Comparison of ENCODE assay signal across 14 mouse cellular contexts in the genomic region with DNA sequence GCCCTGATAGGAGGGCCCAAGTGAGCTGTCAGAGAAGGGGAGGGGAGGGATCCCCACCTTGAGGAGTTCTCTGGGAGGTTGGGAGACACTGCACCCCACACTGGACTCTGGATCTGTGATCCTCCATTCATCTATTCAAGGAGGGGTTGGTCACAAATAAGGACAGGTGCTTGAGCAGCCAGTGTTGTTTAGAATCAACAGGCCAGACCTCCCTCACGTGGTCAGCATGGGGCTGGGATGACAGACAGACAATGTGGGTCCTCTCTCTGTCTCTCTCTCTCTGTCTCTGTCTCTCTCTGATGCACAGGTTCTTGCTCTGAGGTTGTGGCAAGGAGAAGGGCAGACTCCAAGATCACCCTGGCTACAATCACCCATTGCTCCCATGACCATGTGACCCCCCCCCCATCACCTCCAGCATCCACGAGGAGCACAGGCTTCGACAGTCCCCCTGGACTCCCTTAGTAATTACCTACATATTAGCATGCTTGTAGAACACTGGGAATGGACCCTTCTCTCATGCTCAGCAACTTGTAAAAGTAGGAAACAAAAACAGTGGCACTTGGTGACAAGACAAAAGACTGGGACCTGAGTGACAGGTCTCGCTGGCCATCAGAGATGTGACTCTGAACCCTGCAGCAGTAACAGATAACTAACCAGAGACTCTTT.
DNase-seq lines count a peak whose midpoint lies in the region; ATAC-seq lines count a peak whose summit lies in the region.
"Had no signal": no experiment of that assay in that cellular context is flagged by ENCODE, and none has a peak within 500 bp of the region (broad histone marks: within the 10 kb centered on the region; RNA-seq: fewer than 3 reads in every experiment).

No protein-coding gene starts in this region.

- 19% methylated on average over 4 of the region's 4 CpGs for WGBS in hindbrain, embryonic 11.5 days
- 11% methylated on average over 4 of the region's 4 CpGs for WGBS in midbrain, embryonic 12.5 days
- WGBS in stomach, embryonic 15.5 days: 43% methylated on average over 4 of the region's 4 CpGs

- peaks cover 63% of the 10 kb centered on the region for H3K4me1 ChIP-seq in hindbrain, embryonic 11.5 days (replicated peaks; ENCODE audit: control insufficient read depth, insufficient read depth, low read length)
- H3K4me1 ChIP-seq in midbrain, embryonic 12.5 days: peaks cover 94% of the 10 kb centered on the region
- H3K4me1 ChIP-seq in stomach, embryonic 15.5 days: peaks cover 48% of the 10 kb centered on the region

- H3K9me3 ChIP-seq in hindbrain, embryonic 11.5 days (ENCODE audit: control insufficient read depth, low read length): no peaks in the 10 kb centered on the region
- H3K9me3 ChIP-seq in midbrain, embryonic 12.5 days: no peaks in the 10 kb centered on the region
- no peaks in the 10 kb centered on the region for H3K9me3 ChIP-seq in stomach, embryonic 15.5 days
- H3K9me3 ChIP-seq: liver, embryonic 13.5 days had no signal

- no peaks in the 10 kb centered on the region for H3K36me3 ChIP-seq in hindbrain, embryonic 11.5 days (ENCODE audit: control insufficient read depth, insufficient read depth, low read length)
- peaks cover 5% of the 10 kb centered on the region; the same call in 1 of the 2 replicates for H3K36me3 ChIP-seq in midbrain, embryonic 12.5 days
- no peaks in the 10 kb centered on the region for H3K36me3 ChIP-seq in stomach, embryonic 15.5 days
- H3K36me3 ChIP-seq: liver, embryonic 13.5 days had no signal

- peak overlapping the region; percentile 99 for H3K27ac ChIP-seq in hindbrain, embryonic 11.5 days (ENCODE audit: low read depth, low read length)
- H3K27ac ChIP-seq in midbrain, embryonic 12.5 days (replicated peaks): peak overlapping the region; percentile 100
- H3K27ac ChIP-seq in stomach, embryonic 15.5 days: peak overlapping the region; percentile 51; the same call in 1 of the 2 replicates
- H3K27ac ChIP-seq: kidney, postnatal 0 days; liver, embryonic 13.5 days had no signal

- no peak overlapping the region for H3K4me3 ChIP-seq in hindbrain, embryonic 11.5 days (ENCODE audit: low read depth, low read length)
- no peak overlapping the region for H3K4me3 ChIP-seq in midbrain, embryonic 12.5 days
- H3K4me3 ChIP-seq in stomach, embryonic 15.5 days (replicated peaks): no peak overlapping the region
- H3K4me3 ChIP-seq: liver, embryonic 13.5 days had no signal

- H3K4me2 ChIP-seq in hindbrain, embryonic 11.5 days (replicated peaks; ENCODE audit: low read depth, low read length): peak overlapping the region; percentile 35; the same call in 1 of the 2 replicates
- peak overlapping the region; percentile 24 for H3K4me2 ChIP-seq in midbrain, embryonic 12.5 days (replicated peaks)
- no peak overlapping the region for H3K4me2 ChIP-seq in stomach, embryonic 15.5 days
- H3K4me2 ChIP-seq: liver, embryonic 13.5 days had no signal

- H3K27me3 ChIP-seq in hindbrain, embryonic 11.5 days (ENCODE audit: control insufficient read depth, insufficient read depth, low read length): no peaks in the 10 kb centered on the region
- no peaks in the 10 kb centered on the region for H3K27me3 ChIP-seq in midbrain, embryonic 12.5 days
- H3K27me3 ChIP-seq in stomach, embryonic 15.5 days (replicated peaks): no peaks in the 10 kb centered on the region

- peak; percentile 2; the same call in 1 of the 2 replicates for ATAC-seq in hindbrain, embryonic 11.5 days (ENCODE audit: low FRiP score)
- no peak for ATAC-seq in midbrain, embryonic 12.5 days (ENCODE audit: low FRiP score, low read depth)
- ATAC-seq in stomach, embryonic 15.5 days (ENCODE audit: insufficient read depth, low FRiP score, low read depth): no peak

- peak overlapping the region; percentile 52; the same call in 1 of the 2 replicates for H3K9ac ChIP-seq in hindbrain, embryonic 11.5 days (ENCODE audit: low read depth, low read length)
- peak overlapping the region; percentile 45; the same call in 1 of the 2 replicates for H3K9ac ChIP-seq in midbrain, embryonic 12.5 days (replicated peaks)
- H3K9ac ChIP-seq in stomach, embryonic 15.5 days: no peak overlapping the region
- H3K9ac ChIP-seq: liver, embryonic 13.5 days had no signal

- peak; percentile 67 for DNase-seq in retina, postnatal 1 day
- DNase-seq in retina, embryonic 14.5 days (ENCODE audit: low spot score): no peak
- DNase-seq in hindbrain, embryonic 11.5 days (ENCODE audit: low spot score): no peak
- no peak for DNase-seq in kidney, postnatal 4 days
- no peak for DNase-seq in cerebellum, postnatal 4 days (ENCODE audit: low spot score in 2 of 2)
- no peak for DNase-seq in cerebellum, adult 11 months
- DNase-seq: adrenal gland, postnatal 25 days; cerebellum, postnatal 25 days; liver, embryonic 13.5 days; lung, postnatal 14 days; thymus, adult 2 months had no signal
